Mouse (Mus musculus) megakaryocyte, embryonic 14.5 days (primary cell): ENCODE results near the gene Apol7a.

Experiments used
- FLI1 ChIP-seq: IDR thresholded peaks from 2 replicates; pipeline ENCODE4 v1.6.1; 2012; ENCODE audit warnings: low read length, inconsistent platforms, mixed read lengths
- GATA1 ChIP-seq: IDR thresholded peaks from 3 replicates; pipeline ENCODE4 v1.6.1; 2012; ENCODE audit warnings: mixed read lengths, low read length, inconsistent platforms, borderline replicate concordance

DNA sequence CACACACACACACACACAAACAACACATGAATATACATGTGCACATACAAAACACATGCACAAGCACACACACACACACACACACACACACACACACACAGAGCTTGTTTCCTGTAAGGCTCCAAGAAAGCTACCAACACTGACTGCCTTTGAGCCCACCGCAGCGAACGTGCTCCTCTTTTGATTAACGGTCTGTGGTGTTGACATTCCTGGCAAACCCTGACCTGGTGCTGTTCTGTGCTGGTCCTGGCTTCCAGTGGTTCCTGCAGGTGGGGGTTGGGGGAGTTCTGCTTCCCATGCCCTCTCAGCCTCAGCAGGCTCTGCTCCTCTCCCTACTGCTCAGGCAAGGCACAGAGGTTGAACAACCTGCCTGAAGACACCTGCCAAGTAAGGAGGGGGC lies 45.1 kb downstream of the Apol7a start:
- TF ChIP-seq FLI1 (no peak), GATA1 (no peak)
